Mouse (Mus musculus): ENCODE data around the gene Nat8f5. TPM values are rescaled to one million over a fixed set of nuclear protein-coding genes. Genes with fewer than 3 reads are reported as not detected.

Nat8f5 gene
- 3.0 TPM for polyA plus RNA-seq (2014; fragmentation: Illumina TruSeq; extraction: RNeasy Lipid Tissue Mini Kit (QIAGEN cat#74804); ENCODE audit: low read depth, low replicate concordance)

GRCm38 (mm10) chr6:85820837-85821236 is at the start of gene Nat8f5, which contains the start of gene Nat8f6:
Gene Nat8f5 (minus strand): TSS chr6:85820972.
Gene Nat8f6 (minus strand): TSS chr6:85820954.

GRCm38 (mm10) chr6:85869006-85869405 is 48.2 kb upstream of the Nat8f5 start, which contains the start of gene Nat8f2:
Gene Nat8f2 (minus strand): TSS chr6:85869158.

GRCm38 (mm10) chr6:85831796-85832321 is 11.1 kb upstream of the Nat8f5 start, which contains the start of gene Nat8:
Gene Nat8 (minus strand): TSS chr6:85832082.

Other genes starting within 250 kb of the Nat8f5 start
- gene Alms1, start 233.4 kb downstream of the Nat8f5 start, polyA plus RNA-seq (2014; fragmentation: Illumina TruSeq; extraction: RNeasy Lipid Tissue Mini Kit (QIAGEN cat#74804); ENCODE audit: low read depth, low replicate concordance): 11.3 TPM
- 0.35 TPM for gene Nat8f7, start 107.8 kb downstream of the Nat8f5 start, polyA plus RNA-seq (2014; fragmentation: Illumina TruSeq; extraction: RNeasy Lipid Tissue Mini Kit (QIAGEN cat#74804); ENCODE audit: low read depth, low replicate concordance)
- gene Nat8f3, start 55.2 kb downstream of the Nat8f5 start, polyA plus RNA-seq (2014; fragmentation: Illumina TruSeq; extraction: RNeasy Lipid Tissue Mini Kit (QIAGEN cat#74804); ENCODE audit: low read depth, low replicate concordance): not detected
- gene Nat8f6, start within 50 bp of the Nat8f5 start, polyA plus RNA-seq (2014; fragmentation: Illumina TruSeq; extraction: RNeasy Lipid Tissue Mini Kit (QIAGEN cat#74804); ENCODE audit: low read depth, low replicate concordance): not detected
- gene Nat8, start 11.1 kb upstream of the Nat8f5 start, polyA plus RNA-seq (2014; fragmentation: Illumina TruSeq; extraction: RNeasy Lipid Tissue Mini Kit (QIAGEN cat#74804); ENCODE audit: low read depth, low replicate concordance): 0.93 TPM
- not detected for gene Nat8f2, start 48.2 kb upstream of the Nat8f5 start, polyA plus RNA-seq (2014; fragmentation: Illumina TruSeq; extraction: RNeasy Lipid Tissue Mini Kit (QIAGEN cat#74804); ENCODE audit: low read depth, low replicate concordance)
- 30.4 TPM for gene Nat8f4, start 83.9 kb upstream of the Nat8f5 start, polyA plus RNA-seq (2014; fragmentation: Illumina TruSeq; extraction: RNeasy Lipid Tissue Mini Kit (QIAGEN cat#74804); ENCODE audit: low read depth, low replicate concordance)
- gene Tprkb, start 90.9 kb upstream of the Nat8f5 start, polyA plus RNA-seq (2014; fragmentation: Illumina TruSeq; extraction: RNeasy Lipid Tissue Mini Kit (QIAGEN cat#74804); ENCODE audit: low read depth, low replicate concordance): 160 TPM
- gene Nat8f1, start 94.7 kb upstream of the Nat8f5 start, polyA plus RNA-seq (2014; fragmentation: Illumina TruSeq; extraction: RNeasy Lipid Tissue Mini Kit (QIAGEN cat#74804); ENCODE audit: low read depth, low replicate concordance): 8.5 TPM
- 217 TPM for gene Dusp11, start 140.7 kb upstream of the Nat8f5 start, polyA plus RNA-seq (2014; fragmentation: Illumina TruSeq; extraction: RNeasy Lipid Tissue Mini Kit (QIAGEN cat#74804); ENCODE audit: low read depth, low replicate concordance)
- not detected for gene Figla, start 195.2 kb upstream of the Nat8f5 start, polyA plus RNA-seq (2014; fragmentation: Illumina TruSeq; extraction: RNeasy Lipid Tissue Mini Kit (QIAGEN cat#74804); ENCODE audit: low read depth, low replicate concordance)
- gene Add2, start 207.7 kb upstream of the Nat8f5 start, polyA plus RNA-seq (2014; fragmentation: Illumina TruSeq; extraction: RNeasy Lipid Tissue Mini Kit (QIAGEN cat#74804); ENCODE audit: low read depth, low replicate concordance): 0.58 TPM

Data from adrenal gland, adult 10 weeks (tissue).